ENCODE assay signal across 19 mouse cellular contexts in the genomic region with DNA sequence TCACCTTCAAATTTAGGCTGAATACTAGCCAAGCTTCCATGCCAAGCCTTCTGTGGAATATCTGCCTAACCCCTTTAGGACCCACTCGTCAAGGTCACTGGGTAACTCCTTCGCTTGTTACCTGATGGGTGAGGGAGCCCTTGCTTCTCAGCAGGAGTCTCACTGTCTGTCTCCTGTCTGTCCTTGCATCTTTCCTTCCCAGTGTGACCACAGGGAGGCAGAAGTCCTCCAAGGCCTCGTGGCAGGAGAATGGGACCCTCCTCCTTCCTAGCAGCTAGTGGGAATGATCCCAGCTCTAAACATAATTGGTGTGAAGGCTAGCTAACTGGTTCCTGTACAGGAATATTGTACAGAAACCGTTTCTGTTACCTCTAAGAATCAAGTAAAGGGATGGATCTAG. TPM values are rescaled to one million over a fixed set of nuclear protein-coding genes. Genes with fewer than 3 reads are reported as not detected.
DNase-seq lines count a peak whose midpoint lies in the region; ATAC-seq and TF ChIP-seq lines count a peak whose summit lies in the region.
"Had no signal": no experiment of that assay in that cellular context is flagged by ENCODE, and none has a peak within 500 bp of the region (broad histone marks: within the 10 kb centered on the region; RNA-seq: fewer than 3 reads in every experiment).

No protein-coding gene starts in this region.

- H3K4me3 ChIP-seq in intestine, postnatal 0 days (ENCODE audit: low read depth, low read length): no peak overlapping the region
- H3K4me3 ChIP-seq in intestine, embryonic 16.5 days (ENCODE audit: low read length): no peak overlapping the region
- no peak overlapping the region for H3K4me3 ChIP-seq in lung, embryonic 14.5 days (ENCODE audit: low read depth, low read length)
- no peak overlapping the region for H3K4me3 ChIP-seq in embryonic fibroblast, embryonic 13.5 days (ENCODE audit: insufficient read depth, low read length)
- H3K4me3 ChIP-seq: hindbrain, embryonic 13.5 days; limb, embryonic 13.5 days had no signal

- H3K4me1 ChIP-seq in intestine, postnatal 0 days (replicated peaks; ENCODE audit: control insufficient read depth, insufficient read depth, low read length): no peaks in the 10 kb centered on the region
- no peaks in the 10 kb centered on the region for H3K4me1 ChIP-seq in intestine, embryonic 16.5 days (ENCODE audit: control insufficient read depth, insufficient read depth, low read length)
- no peaks in the 10 kb centered on the region for H3K4me1 ChIP-seq in lung, embryonic 14.5 days (ENCODE audit: insufficient read depth)
- H3K4me1 ChIP-seq in embryonic fibroblast, embryonic 13.5 days (ENCODE audit: control insufficient read depth, insufficient read depth, low read length): no peaks in the 10 kb centered on the region
- H3K4me1 ChIP-seq: hindbrain, embryonic 13.5 days; limb, embryonic 13.5 days had no signal

- 73% methylated on average over 4 of the region's 4 CpGs for WGBS in intestine, postnatal 0 days
- 64% methylated on average over 4 of the region's 4 CpGs for WGBS in intestine, embryonic 16.5 days
- 55% methylated on average over 4 of the region's 4 CpGs for WGBS in lung, embryonic 14.5 days

- H3K4me2 ChIP-seq in intestine, postnatal 0 days (replicated peaks; ENCODE audit: low read depth): no peak overlapping the region
- H3K4me2 ChIP-seq in intestine, embryonic 16.5 days (ENCODE audit: low read depth, low read length): no peak overlapping the region
- H3K4me2 ChIP-seq in lung, embryonic 14.5 days: no peak overlapping the region
- H3K4me2 ChIP-seq: heart, embryonic 11.5 days; hindbrain, embryonic 13.5 days; limb, embryonic 13.5 days had no signal

- H3K9ac ChIP-seq in intestine, postnatal 0 days (ENCODE audit: low read depth, low read length): no peak overlapping the region
- H3K9ac ChIP-seq in intestine, embryonic 16.5 days (ENCODE audit: low read depth, low read length): no peak overlapping the region
- H3K9ac ChIP-seq in lung, embryonic 14.5 days: no peak overlapping the region
- H3K9ac ChIP-seq: hindbrain, embryonic 13.5 days; limb, embryonic 13.5 days had no signal

- peak; percentile 37 for DNase-seq in lung, embryonic 14.5 days
- no peak for DNase-seq in lung, adult 18-20 months
- peak; percentile 51 for DNase-seq in ES-CJ7 (ENCODE audit: low read depth, low spot score)
- no peak for DNase-seq in spleen, postnatal 14 days (ENCODE audit: low spot score in 2 of 2)
- DNase-seq: B cell, adult 2 months; cerebellum, adult 9-10 months; heart, postnatal 14 days; kidney, postnatal 10 days; right cerebral cortex, postnatal 14 days; spleen, adult 18-20 months; thymus, adult 18-20 months had no signal

- no peak overlapping the region for H3K27ac ChIP-seq in intestine, postnatal 0 days (ENCODE audit: low read depth, low read length)
- no peak overlapping the region for H3K27ac ChIP-seq in intestine, embryonic 16.5 days (ENCODE audit: low read length)
- H3K27ac ChIP-seq in lung, embryonic 14.5 days (ENCODE audit: low read depth): no peak overlapping the region
- no peak overlapping the region for H3K27ac ChIP-seq in embryonic fibroblast, embryonic 13.5 days (ENCODE audit: insufficient read depth, low read length)
- H3K27ac ChIP-seq: hindbrain, embryonic 13.5 days; limb, embryonic 13.5 days had no signal

- no peaks in the 10 kb centered on the region for H3K9me3 ChIP-seq in intestine, postnatal 0 days (ENCODE audit: control insufficient read depth)
- H3K9me3 ChIP-seq in intestine, embryonic 16.5 days (ENCODE audit: control insufficient read depth, low read length): no peaks in the 10 kb centered on the region
- H3K9me3 ChIP-seq in lung, embryonic 14.5 days (ENCODE audit: low read depth, low read length): no peaks in the 10 kb centered on the region
- H3K9me3 ChIP-seq: hindbrain, embryonic 13.5 days; limb, embryonic 13.5 days had no signal

- peaks cover 45% of the 10 kb centered on the region for H3K36me3 ChIP-seq in intestine, postnatal 0 days (ENCODE audit: control insufficient read depth, insufficient read depth)
- peaks cover 23% of the 10 kb centered on the region; the same call in 1 of the 2 replicates for H3K36me3 ChIP-seq in intestine, embryonic 16.5 days (ENCODE audit: control insufficient read depth, insufficient read depth, low read length)
- H3K36me3 ChIP-seq in lung, embryonic 14.5 days (ENCODE audit: insufficient read depth): peaks cover 26% of the 10 kb centered on the region; the same call in 1 of the 2 replicates

- peak; percentile 52 for TF ChIP-seq CTCF in intestine, postnatal 0 days (IDR thresholded peaks at IDR 0.05; ENCODE audit: low read depth)
- TF ChIP-seq CTCF in lung, embryonic 14.5 days (IDR thresholded peaks at IDR 0.05; ENCODE audit: low read depth): peak; percentile 48
- TF ChIP-seq CTCF in embryonic fibroblast, embryonic 13.5 days (IDR thresholded peaks at IDR 0.05; ENCODE audit: borderline replicate concordance, insufficient read depth, low read length): peak; percentile 23; the same call in 1 of the 2 replicates

- no peak for TF ChIP-seq POLR2A in embryonic fibroblast, embryonic 13.5 days (IDR thresholded peaks at IDR 0.05; ENCODE audit: low read depth, low read length)

- ATAC-seq in intestine, postnatal 0 days: no peak
- ATAC-seq in intestine, embryonic 16.5 days: no peak
- no peak for ATAC-seq in lung, embryonic 14.5 days (ENCODE audit: insufficient read depth)
- ATAC-seq: forebrain, embryonic 16.5 days; midbrain, embryonic 16.5 days had no signal

- H3K27me3 ChIP-seq in intestine, postnatal 0 days (replicated peaks; ENCODE audit: control insufficient read depth, insufficient read depth, low read length): no peaks in the 10 kb centered on the region
- no peaks in the 10 kb centered on the region for H3K27me3 ChIP-seq in intestine, embryonic 16.5 days (replicated peaks; ENCODE audit: control insufficient read depth, insufficient read depth, low read length)
- H3K27me3 ChIP-seq in lung, embryonic 14.5 days (ENCODE audit: insufficient read depth, low read length): no peaks in the 10 kb centered on the region
- H3K27me3 ChIP-seq: hindbrain, embryonic 13.5 days; limb, embryonic 13.5 days had no signal

RNA-seq across cellular contexts. Expression of a gene that starts 24.5 kb away (rescaled TPM):
- 93.0 and 100 TPM in 2 replicates for polyA plus RNA-seq in intestine, postnatal 0 days (2015; fragmentation: Nextera tagmentation; extraction: Ambion mirVana)
- 122 and 132 TPM in 2 replicates for polyA plus RNA-seq in intestine, embryonic 16.5 days (2015; fragmentation: Nextera tagmentation; extraction: Ambion mirVana)
- 36.5 and 41.3 TPM in 2 replicates for polyA plus RNA-seq in lung, embryonic 14.5 days (2014; fragmentation: Nextera tagmentation; extraction: Ambion mirVana)
- 21.9 and 23.8 TPM in 2 replicates for polyA plus RNA-seq in embryonic fibroblast, embryonic 13.5 days (2011; ENCODE audit: insufficient read length, low read depth, missing spikeins)

Comparison
In these comparisons a context has a peak if more than half of its experiments do, and no peak if none do; other contexts are left out.
1. DNase-seq: peak in lung, embryonic 14.5 days (single experiment) and ES-CJ7 (single experiment); none in lung, adult 18-20 months (0 of 2) and spleen, postnatal 14 days (0 of 2).
2. Peak in every context shown above with its lines, with median percentiles within 50 percentile points of each other: CTCF ChIP-seq.